Mouse (Mus musculus): ENCODE measurements around the gene Cd3e.

Cd3e gene

GRCm38 (mm10) chr9:45024187-45024586 is 14.8 kb upstream of the Cd3e start:
- in situ Hi-C loops (cut with MboI; ENCODE audit: unreplicated experiment in 2 of 2) = loop anchor here (10.0 kb wide), 2 partner anchors 371 to 391 kb away; partner anchors contain the start of gene Fxyd2 (in 1 of the 2)

GRCm38 (mm10) chr9:45023638-45024037 is 14.2 kb upstream of the Cd3e start:
- in situ Hi-C loops (cut with MboI; ENCODE audit: unreplicated experiment in 2 of 2) = loop anchor here (10.0 kb wide), 2 partner anchors 371 to 391 kb away; partner anchors contain the start of gene Fxyd2 (in 1 of the 2)

- in situ Hi-C loops (cut with MboI; ENCODE audit: unreplicated experiment in 2 of 2) = loop anchor here (10.0 kb wide), 2 partner anchors 372 to 392 kb away; partner anchors contain the start of gene Fxyd2 (in 1 of the 2)
These were observed 13.4 kb upstream of the Cd3e start for GRCm38 (mm10) chr9:45022800-45023199.

DNA sequence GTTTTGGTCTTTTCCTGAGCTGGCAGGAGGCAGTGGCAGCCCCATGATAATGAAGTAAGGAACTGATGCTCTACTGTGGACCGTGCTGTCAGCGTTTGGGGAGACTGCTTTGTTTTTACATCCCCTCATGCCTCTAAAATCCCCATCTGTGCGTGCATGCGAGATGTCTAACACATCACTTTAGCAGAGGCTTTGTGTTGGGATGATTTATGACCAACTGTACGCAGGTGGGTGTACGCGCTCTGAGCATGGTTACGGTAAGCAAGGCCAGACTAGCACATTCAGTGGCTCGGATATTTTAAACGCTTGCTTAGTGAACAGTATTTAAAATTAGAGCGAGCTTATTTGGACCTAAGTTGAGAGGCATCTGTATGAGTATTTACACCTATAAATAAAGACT is 8.6 kb upstream of the Cd3e start:
- in situ Hi-C loops (cut with MboI; ENCODE audit: unreplicated experiment in 2 of 2) = loop anchor here in 1 of 2 experiments (5.0 kb wide), 1 partner anchor 46 kb away; no protein-coding TSS in a partner anchor

DNA sequence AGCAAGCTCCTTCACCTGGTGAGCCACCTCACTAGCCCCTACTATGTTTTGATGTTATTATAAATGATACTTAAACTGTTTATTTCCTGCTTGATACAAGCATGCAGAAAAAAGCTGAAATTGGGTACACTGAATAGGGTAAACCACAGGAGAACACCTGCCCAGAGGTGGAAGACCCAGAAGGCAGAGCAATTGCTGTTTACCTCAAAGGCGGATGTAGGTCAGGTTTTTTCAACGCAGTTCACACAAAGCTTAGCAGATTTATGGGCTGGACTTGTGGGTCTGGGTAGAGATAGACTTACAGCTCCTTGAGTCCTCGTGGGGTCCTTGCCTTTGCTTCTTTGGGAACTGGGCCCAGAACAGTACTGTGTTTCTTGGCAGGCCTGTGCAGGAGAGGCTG is 6.4 kb upstream of the Cd3e start:
- in situ Hi-C loops (cut with MboI; ENCODE audit: unreplicated experiment in 2 of 2) = loop anchor here in 1 of 2 experiments (5.0 kb wide), 1 partner anchor 44 kb away; no protein-coding TSS in a partner anchor

GRCm38 (mm10) chr9:45014879-45015278 is 5.5 kb upstream of the Cd3e start:
- in situ Hi-C loops (cut with MboI; ENCODE audit: unreplicated experiment in 2 of 2) = loop anchor here (5.0 kb wide), 1 partner anchor 43 kb away; no protein-coding TSS in a partner anchor

GRCm38 (mm10) chr9:45011291-45011690 is 1.9 kb upstream of the Cd3e start:
- in situ Hi-C loops (cut with MboI; ENCODE audit: unreplicated experiment in 2 of 2) = loop anchor here in 1 of 2 experiments (5.0 kb wide), 1 partner anchor 39 kb away; no protein-coding TSS in a partner anchor

DNA sequence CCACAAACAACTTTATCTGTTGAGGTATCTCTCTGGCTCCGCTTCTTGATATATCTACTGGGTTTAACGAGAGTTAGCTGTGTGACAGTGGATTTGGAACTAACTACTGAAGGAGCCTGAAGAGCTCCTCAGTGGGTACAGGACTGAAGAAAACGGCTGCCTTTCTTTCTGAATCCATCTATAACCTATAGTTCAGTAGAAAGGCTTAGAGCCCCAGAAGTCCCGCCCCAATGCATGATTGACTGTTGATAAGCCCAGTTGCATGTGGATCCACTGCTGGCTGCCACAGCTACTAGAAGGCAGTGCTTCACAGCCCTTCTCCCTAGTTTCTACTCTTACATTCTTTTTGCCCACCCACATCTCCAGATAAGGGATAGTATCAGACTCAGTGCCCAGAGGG is 1.0 kb upstream of the Cd3e start:
- in situ Hi-C loops (cut with MboI; ENCODE audit: unreplicated experiment in 2 of 2) = loop anchor here in 1 of 2 experiments (5.0 kb wide), 1 partner anchor 38 kb away; no protein-coding TSS in a partner anchor

DNA sequence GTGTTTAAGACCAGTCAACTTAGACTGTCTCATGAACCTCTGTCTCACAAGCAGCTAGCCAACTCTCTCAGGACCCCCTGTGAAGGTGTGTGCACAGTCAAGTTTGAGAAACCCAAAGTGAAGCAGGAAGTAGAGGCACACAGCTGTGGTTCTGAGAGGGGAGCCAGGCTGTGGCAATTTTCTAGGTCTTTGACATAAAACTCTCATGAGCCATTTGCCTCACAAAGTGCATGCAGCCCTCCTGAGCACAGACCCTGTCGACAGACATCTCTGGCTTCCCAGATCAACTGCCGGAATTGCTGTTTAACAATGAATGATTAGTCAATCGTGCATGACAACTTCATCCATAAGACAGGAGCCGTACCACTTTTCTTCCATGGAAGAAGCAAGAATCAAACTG is 1.1 kb downstream of the Cd3e start:
- in situ Hi-C loops (cut with MboI; ENCODE audit: unreplicated experiment in 2 of 2) = no loop called here

DNA sequence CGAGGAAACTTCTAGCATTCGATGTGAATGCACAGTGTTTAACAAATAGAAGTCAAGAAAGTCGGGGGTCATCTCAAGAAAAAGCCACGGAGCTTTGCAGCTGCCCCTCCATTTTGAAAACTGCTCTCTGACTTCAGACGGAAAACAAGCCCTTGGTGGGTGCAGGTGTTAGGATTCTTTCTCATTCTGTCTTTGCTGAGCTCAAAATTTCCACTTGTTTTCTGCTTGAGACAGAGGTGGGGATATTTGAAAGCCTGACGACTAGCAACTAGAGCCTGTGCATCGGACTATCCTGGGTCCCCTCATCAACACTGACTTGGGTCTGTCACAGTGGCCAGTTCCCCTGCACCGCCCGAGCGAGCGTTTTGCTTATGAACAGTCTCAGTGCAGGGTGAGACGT is 2.0 kb downstream of the Cd3e start:
- in situ Hi-C loops (cut with MboI; ENCODE audit: unreplicated experiment in 2 of 2) = no loop called here

- in situ Hi-C loops (cut with MboI; ENCODE audit: unreplicated experiment in 2 of 2) = no loop called here
These were observed 9.2 kb downstream of the Cd3e start for GRCm38 (mm10) chr9:45000249-45000648.

- in situ Hi-C loops (cut with MboI; ENCODE audit: unreplicated experiment in 2 of 2) = no loop called here
These were observed 9.7 kb downstream of the Cd3e start for GRCm38 (mm10) chr9:44999776-45000175.

GRCm38 (mm10) chr9:44999171-44999570 is 10.3 kb downstream of the Cd3e start:
- in situ Hi-C loops (cut with MboI; ENCODE audit: unreplicated experiment in 2 of 2) = no loop called here

- in situ Hi-C loops (cut with MboI; ENCODE audit: unreplicated experiment in 2 of 2) = no loop called here
These were observed 11.3 kb downstream of the Cd3e start for GRCm38 (mm10) chr9:44998138-44998537.

DNA sequence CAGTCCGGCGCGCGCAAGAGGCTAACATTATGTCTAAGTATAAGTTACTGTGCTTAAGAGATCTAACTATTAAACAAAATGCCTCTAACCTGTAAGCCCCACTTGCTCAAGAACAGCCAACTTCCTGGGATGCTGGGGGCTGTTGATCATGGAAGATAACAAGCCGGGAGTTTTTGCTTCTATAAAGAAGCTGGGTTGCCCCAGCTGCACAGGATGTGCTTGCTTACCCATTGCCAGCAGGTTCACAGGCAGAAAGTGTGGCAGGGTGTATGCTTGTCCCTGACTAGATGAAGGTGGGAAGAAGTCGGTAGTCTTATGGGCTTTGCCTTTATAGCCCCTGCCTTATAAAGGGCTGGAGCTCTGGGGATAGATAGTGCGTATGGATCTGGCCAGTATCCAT is 12.8 kb downstream of the Cd3e start:
- in situ Hi-C loops (cut with MboI; ENCODE audit: unreplicated experiment in 2 of 2) = no loop called here

DNA sequence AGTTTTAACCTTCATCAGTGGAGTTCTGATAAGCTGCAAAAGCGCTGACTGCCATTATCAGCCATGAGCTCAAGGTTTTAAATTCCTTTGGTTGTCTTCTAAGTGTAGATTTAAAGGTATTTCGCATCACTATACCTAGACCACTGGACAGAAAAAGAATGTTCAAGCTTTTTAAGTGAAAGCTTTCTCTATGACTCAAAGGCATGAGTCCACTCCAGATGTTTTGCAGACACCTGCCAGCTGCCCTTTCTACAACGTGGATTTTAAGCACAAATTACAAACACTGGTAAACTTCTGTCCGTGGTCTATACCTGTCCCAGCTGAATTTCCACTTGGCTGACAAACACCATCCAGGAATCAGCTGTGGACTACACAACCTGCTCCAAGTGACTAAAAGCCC is 14.5 kb downstream of the Cd3e start:
- in situ Hi-C loops (cut with MboI; ENCODE audit: unreplicated experiment in 2 of 2) = no loop called here

DNA sequence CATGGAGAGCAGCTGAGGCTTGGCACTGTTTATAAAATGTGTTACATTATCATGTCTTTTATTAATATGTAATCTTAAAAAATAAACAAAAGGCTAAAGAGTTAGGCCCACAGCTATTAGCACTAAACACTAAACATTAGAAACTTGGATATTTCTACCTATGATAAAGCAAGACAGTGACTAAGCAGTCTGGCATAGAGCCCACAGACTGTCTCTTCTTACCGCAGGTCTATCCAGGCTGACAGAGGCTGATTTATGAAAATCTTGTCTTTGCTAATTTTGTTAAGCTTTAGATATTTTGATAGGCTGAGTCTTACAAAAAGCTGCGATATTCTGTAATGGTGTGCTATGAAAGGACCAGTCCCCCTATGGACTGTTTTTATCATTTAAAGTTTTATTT is 16.2 kb downstream of the Cd3e start:
- in situ Hi-C loops (cut with MboI; ENCODE audit: unreplicated experiment in 2 of 2) = no loop called here

DNA sequence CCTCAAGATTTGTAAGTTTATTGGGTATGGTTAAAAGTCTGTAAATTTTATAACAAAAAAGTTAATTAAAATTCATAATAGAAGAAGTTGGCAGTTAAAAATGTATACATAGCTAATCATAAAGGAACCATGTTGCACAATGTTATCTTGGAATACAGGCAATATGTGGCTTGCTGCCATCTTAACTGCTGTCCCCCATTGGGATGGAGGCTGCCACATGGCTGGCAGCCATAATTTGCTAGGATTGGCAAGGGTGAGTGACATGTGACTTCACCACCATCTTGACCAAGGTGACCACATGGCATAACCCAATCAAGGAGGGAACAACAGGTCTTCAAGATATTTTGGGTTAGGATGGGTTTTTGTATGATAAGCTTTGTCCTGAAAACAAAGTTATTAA is 17.2 kb downstream of the Cd3e start:
- in situ Hi-C loops (cut with MboI; ENCODE audit: unreplicated experiment in 2 of 2) = no loop called here

DNA sequence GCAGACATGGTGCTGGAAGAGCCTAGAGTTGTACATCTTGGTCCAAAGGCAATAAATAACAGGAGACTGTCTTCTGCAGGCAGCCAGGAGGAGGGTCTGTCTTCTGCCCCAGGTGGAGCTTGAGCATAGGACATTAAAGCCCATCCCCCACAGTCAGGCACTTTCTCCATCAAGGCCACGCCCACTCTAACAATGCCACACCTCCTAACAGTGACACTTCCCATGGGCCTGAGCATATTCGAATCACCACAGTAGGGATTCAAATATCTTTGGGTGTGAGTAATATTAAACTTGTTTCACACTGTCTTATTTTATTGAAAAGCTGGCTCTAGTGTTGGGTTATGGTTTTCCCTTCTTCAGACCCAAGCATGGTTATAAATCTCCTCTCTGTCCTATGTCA is 17.6 kb downstream of the Cd3e start:
- in situ Hi-C loops (cut with MboI; ENCODE audit: unreplicated experiment in 2 of 2) = no loop called here

DNA sequence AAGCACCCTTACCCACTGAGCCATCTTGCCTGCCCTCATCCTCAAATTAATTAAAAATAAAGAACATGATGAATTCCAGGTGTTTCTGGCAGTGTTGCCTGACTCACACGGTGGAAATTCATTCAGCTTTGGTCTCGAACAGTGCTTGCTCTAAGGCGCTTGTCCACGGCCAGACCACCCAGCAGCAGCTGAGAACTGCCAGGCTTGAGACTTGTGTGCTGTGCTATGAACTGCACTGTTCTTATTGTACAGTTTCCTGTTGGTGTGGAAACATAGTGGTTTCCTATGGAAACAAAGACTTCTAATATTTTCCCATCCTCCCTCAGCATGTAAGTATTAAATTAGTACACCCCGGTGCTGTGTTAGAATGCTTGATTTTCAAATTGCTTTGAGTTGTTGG is 22.5 kb downstream of the Cd3e start:
- in situ Hi-C loops (cut with MboI; ENCODE audit: unreplicated experiment in 2 of 2) = no loop called here

GRCm38 (mm10) chr9:44986242-44986781 is 23.1 kb downstream of the Cd3e start:
- in situ Hi-C loops (cut with MboI; ENCODE audit: unreplicated experiment in 2 of 2) = no loop called here

DNA sequence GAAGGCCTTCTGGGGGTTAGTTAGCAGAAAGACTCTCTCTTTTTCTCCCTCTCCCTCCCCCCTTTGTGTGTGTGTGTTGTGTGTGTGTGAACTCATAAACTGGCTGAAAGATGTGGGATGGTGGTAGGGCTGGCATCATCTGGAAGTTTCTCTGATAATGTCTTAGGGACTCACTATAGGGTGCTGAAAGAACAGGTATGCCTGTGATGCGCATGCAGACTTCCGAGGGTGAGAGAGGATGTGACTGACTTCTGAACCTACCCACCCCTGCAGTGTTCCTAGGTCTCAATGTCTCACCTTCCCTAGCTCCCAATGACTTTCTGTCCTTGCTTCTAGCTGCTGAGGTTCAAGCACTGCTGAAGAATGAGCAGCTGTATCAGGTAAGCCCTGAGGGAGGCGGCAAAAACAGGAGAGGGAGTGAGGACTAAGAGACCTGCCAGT is 23.7 kb downstream of the Cd3e start:
- in situ Hi-C loops (cut with MboI; ENCODE audit: unreplicated experiment in 2 of 2) = no loop called here

Data from v-Abl transformed pro-B cells (cell line).